Mouse (Mus musculus) heart, postnatal 4 days (tissue): ENCODE results near the gene Gid4. TPM values are rescaled to one million over a fixed set of nuclear protein-coding genes. Genes with fewer than 3 reads are reported as not detected.

Source experiments
- DNase-seq: peaks from one replicate; pipeline ENCODE4 v3.0.0; 2021
- total RNA-seq, 2 experiments: library from RNA; stranded (reverse); gene quantifications; 2 replicates each; pipeline ENCODE4 v1.2.3; 2021

Gid4 gene
- 10 to 100 TPM; 23.9 to 25.6 TPM for total RNA-seq

- peak; percentile 99 for DNase-seq
These were observed at the start of gene Gid4 for GRCm38 (mm10) chr11:60416963-60417716. Gene Gid4 (plus strand): TSS chr11:60417145.

- DNase-seq = no peak
These were observed 49.7 kb upstream of the Gid4 start for GRCm38 (mm10) chr11:60367256-60367655.

GRCm38 (mm10) chr11:60368909-60369308, 48.0 kb upstream of the Gid4 start:
- DNase-seq = no peak

- no peak for DNase-seq
These were observed 47.5 kb upstream of the Gid4 start for GRCm38 (mm10) chr11:60369448-60369847.

- DNase-seq = no peak
These were observed 46.5 kb upstream of the Gid4 start for GRCm38 (mm10) chr11:60370431-60370830.

- DNase-seq = no peak
These were observed 42.5 kb upstream of the Gid4 start for GRCm38 (mm10) chr11:60374481-60374880.

GRCm38 (mm10) chr11:60383518-60383917, 33.4 kb upstream of the Gid4 start:
- DNase-seq = no peak

GRCm38 (mm10) chr11:60384762-60385421, 32.1 kb upstream of the Gid4 start:
- no peak for DNase-seq

GRCm38 (mm10) chr11:60385946-60386345, 31.0 kb upstream of the Gid4 start:
- no peak for DNase-seq

GRCm38 (mm10) chr11:60387944-60388343, 29.0 kb upstream of the Gid4 start:
- no peak for DNase-seq

- no peak for DNase-seq
These were observed 25.6 kb upstream of the Gid4 start for GRCm38 (mm10) chr11:60391346-60391745.

- peak; percentile 45 for DNase-seq
These were observed 20.4 kb upstream of the Gid4 start for GRCm38 (mm10) chr11:60396546-60396945.

GRCm38 (mm10) chr11:60397172-60397571, 19.8 kb upstream of the Gid4 start:
- DNase-seq = no peak

GRCm38 (mm10) chr11:60406606-60407005, 10.3 kb upstream of the Gid4 start:
- DNase-seq = no peak

GRCm38 (mm10) chr11:60412173-60412572, 4.8 kb upstream of the Gid4 start:
- DNase-seq = peak; percentile 73

- DNase-seq = no peak
These were observed 4.0 kb upstream of the Gid4 start for GRCm38 (mm10) chr11:60412921-60413320.

- no peak for DNase-seq
These were observed 369 bp upstream of the Gid4 start for GRCm38 (mm10) chr11:60416590-60416962.

GRCm38 (mm10) chr11:60417717-60418472, 950 bp downstream of the Gid4 start, which contains the start of gene Atpaf2:
Gene Atpaf2 (minus strand): TSS chr11:60418457.
- DNase-seq = peak; percentile 44

GRCm38 (mm10) chr11:60418473-60418803, 1.5 kb downstream of the Gid4 start:
- DNase-seq = no peak

- no peak for DNase-seq
These were observed 5.2 kb downstream of the Gid4 start for GRCm38 (mm10) chr11:60422046-60422668.

GRCm38 (mm10) chr11:60423006-60423405, 6.1 kb downstream of the Gid4 start:
- no peak for DNase-seq

GRCm38 (mm10) chr11:60426417-60426816, 9.5 kb downstream of the Gid4 start:
- DNase-seq = no peak

- no peak for DNase-seq
These were observed 10.7 kb downstream of the Gid4 start for GRCm38 (mm10) chr11:60427628-60428027.
